Mouse (Mus musculus) left cerebral cortex, adult 8-10 months (tissue): Measurements from ENCODE around the gene Tac4. TPM values are rescaled to one million over a fixed set of nuclear protein-coding genes. Genes with fewer than 3 reads are reported as not detected.

Experiments used
- DNase-seq, 2 experiments: peaks; one replicate each; pipeline ENCODE4 v3.0.0; 2022; ENCODE audit warnings: low spot score in 2 of 2
- total RNA-seq, 4 experiments: library from RNA; stranded (reverse); gene quantifications; 2 replicates each; pipeline ENCODE4 v1.2.4; 2022

Tac4 gene
- total RNA-seq, 4 experiments from 2014 or later = not detected

- DNase-seq = no peak
Measured at GRCm38 (mm10) chr11:95311425-95311807, 50.1 kb downstream of the Tac4 start.

DNA sequence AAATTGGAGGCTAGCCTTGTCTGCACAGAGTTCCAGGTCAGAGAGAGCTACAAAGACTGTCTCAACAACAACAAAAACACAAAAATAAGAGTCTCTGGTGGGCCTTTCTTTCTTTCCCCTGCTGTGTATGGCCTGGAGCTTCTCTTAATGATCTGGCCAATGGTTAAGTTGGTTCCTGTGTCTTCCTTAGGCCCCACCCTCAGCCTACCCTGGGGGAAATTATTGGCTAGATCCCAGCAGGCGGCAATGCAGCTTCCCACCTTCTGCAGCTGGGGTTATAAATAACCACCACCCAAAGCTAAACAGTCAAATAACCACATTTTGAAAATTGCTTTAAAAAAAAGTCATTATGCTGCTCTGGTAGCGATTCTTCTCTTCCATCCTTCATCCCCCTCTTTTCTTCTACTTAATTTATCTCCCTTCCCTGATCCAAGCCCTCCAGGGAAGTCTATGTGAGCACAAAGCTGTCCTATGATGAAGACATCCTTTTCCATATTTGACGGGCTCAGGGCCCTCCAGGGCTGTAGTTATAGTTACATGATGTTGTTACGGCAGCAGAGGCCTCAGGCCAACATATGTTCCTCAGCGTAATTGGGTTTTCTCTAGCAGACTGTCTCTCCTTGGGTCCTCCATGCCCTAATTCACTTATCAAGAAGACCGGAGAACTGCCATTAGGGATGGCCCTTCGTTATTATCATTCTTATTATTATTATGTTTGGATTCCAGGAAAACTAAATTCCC lies 54.1 kb downstream of the Tac4 start:
- no peak for DNase-seq

GRCm38 (mm10) chr11:95318116-95318515 lies 56.8 kb downstream of the Tac4 start:
- DNase-seq = no peak

Other genes starting within 250 kb of the Tac4 start
- gene Pdk2, start 220.2 kb upstream of the Tac4 start, total RNA-seq = 100 to 1,000 TPM; 112 to 125 (median 120) TPM
- gene Itga3, start 184.7 kb upstream of the Tac4 start, total RNA-seq = 10 to 100 TPM; 15.9 to 22.5 (median 19.6) TPM
- gene Dlx3, start 141.4 kb upstream of the Tac4 start, total RNA-seq = under 1 TPM in 1 of 4 experiments, not detected in 3; 0.14 TPM
- gene Dlx4, start 115.3 kb upstream of the Tac4 start, total RNA-seq = under 1 TPM in 3 of 4 experiments, not detected in 1; 0.15 to 0.40 (median 0.33) TPM
- 100 to 1,000 TPM in 1 of 4 experiments, 10 to 100 TPM in 3; 72.6 to 100 (median 82.6) TPM for gene Kat7, start 48.7 kb downstream of the Tac4 start, total RNA-seq
- gene Fam117a, start 75.5 kb downstream of the Tac4 start, total RNA-seq = 1 to 10 TPM; 5.6 to 9.0 (median 6.2) TPM
- 10 to 100 TPM; 59.8 to 61.4 (median 60.7) TPM for gene Slc35b1, start 123.2 kb downstream of the Tac4 start, total RNA-seq
- 100 to 1,000 TPM; 160 to 203 (median 178) TPM for gene Spop, start 152.6 kb downstream of the Tac4 start, total RNA-seq